Mouse (Mus musculus) neural tube, embryonic 14.5 days (tissue): ENCODE data around the gene Rnf11. TPM values are rescaled to one million over a fixed set of nuclear protein-coding genes. Genes with fewer than 3 reads are reported as not detected.

Experiments
- ATAC-seq: fragments of 200-750 bp; cut with Nextera tagmentation; 2 replicates; pipeline ENCODE4 v1.8.0; 2017; ENCODE audit warnings: low read depth, mild to moderate bottlenecking, moderate TSS enrichment, moderate library complexity
- H3K27ac ChIP-seq: fragments of 300-500 bp; sonication (generic); 2 replicates; pipeline ENCODE4 v1.5.1; 2014; ENCODE audit warnings: low read depth, mild to moderate bottlenecking, control low read depth, low read length, moderate library complexity, mixed read lengths
- H3K27me3 ChIP-seq: fragments of 300-500 bp; sonication (generic); 2 replicates; pipeline ENCODE4 v1.6.1; 2014; ENCODE audit warnings: low read length; ENCODE audit not compliant: control insufficient read depth, insufficient read depth
- H3K36me3 ChIP-seq: fragments of 300-500 bp; sonication (generic); 2 replicates; pipeline ENCODE4 v1.6.1; 2014; ENCODE audit warnings: low read length, mixed read lengths; ENCODE audit not compliant: control insufficient read depth, insufficient read depth
- H3K4me1 ChIP-seq: fragments of 300-500 bp; sonication (generic); 2 replicates; pipeline ENCODE4 v1.6.1; 2014; ENCODE audit warnings: low read length; ENCODE audit not compliant: control insufficient read depth, insufficient read depth
- H3K4me2 ChIP-seq: fragments of 300-500 bp; sonication (generic); 2 replicates; pipeline ENCODE4 v1.6.1; 2014; ENCODE audit warnings: mild to moderate bottlenecking, low read depth, low read length, control low read depth
- H3K4me3 ChIP-seq: fragments of 300-500 bp; sonication (generic); 2 replicates; pipeline ENCODE4 v1.5.1; 2014; ENCODE audit warnings: low read depth, low read length, control low read depth, mixed read lengths
- H3K9ac ChIP-seq: fragments of 300-500 bp; sonication (generic); replicated peaks from 2 replicates; pipeline ENCODE4 v1.6.1; 2014; ENCODE audit warnings: low read depth, mild to moderate bottlenecking, control low read depth, low read length, mixed read lengths
- H3K9me3 ChIP-seq: fragments of 300-500 bp; sonication (generic); 2 replicates; pipeline ENCODE4 v1.6.1; 2016; ENCODE audit warnings: low read length; ENCODE audit not compliant: control insufficient read depth
- WGBS: fragments of 180-500 bp; shearing (Covaris S2); extraction: QIAGEN DNeasy Blood & Tissue Kit; methylation state at CpG from one replicate; pipeline ENCODE4 v1.1.7; 2014; 5-methylcytosine and 5-hydroxymethylcytosine counted together
- polyA plus RNA-seq: library from polyadenylated mRNA; unstranded; fragments of >200 nt; fragmentation: Nextera tagmentation; extraction: Ambion mirVana; gene quantifications from 2 replicates; pipeline ENCODE4 v1.2.1, GENCODE M21; 2014

Rnf11 gene
- polyA plus RNA-seq, 1 experiment from 2014 or later = 95.5 TPM

DNA sequence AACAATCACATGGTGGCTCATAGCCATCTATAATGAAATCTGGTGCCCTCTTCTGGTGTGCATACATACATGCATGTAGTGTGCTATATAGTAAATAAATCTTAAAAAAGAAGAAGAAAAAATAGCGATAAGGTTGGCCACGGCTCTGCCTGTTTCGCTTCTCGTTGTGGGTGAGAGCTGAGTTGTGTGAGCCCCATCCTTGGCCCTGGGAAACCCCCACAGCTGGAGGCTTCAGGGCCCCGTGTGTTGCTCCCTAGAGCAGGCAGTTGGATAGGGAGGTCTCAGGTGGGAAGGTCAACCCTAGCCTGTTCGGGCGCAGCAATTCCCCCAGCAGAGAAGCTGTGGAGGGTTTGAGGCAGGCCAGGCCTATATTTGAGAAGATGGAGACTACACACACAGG is 54.3 kb downstream of the Rnf11 start:
- Histone ChIP-seq H3K4me2 (no peak overlapping the region), H3K9ac (no peak overlapping the region), H3K27me3 (no peaks in the 10 kb centered on the region), H3K4me1 (no peaks in the 10 kb centered on the region), H3K27ac (no peak overlapping the region), H3K9me3 (no peaks in the 10 kb centered on the region), H3K36me3 (no peaks in the 10 kb centered on the region), H3K4me3 (no peak overlapping the region)
- ATAC-seq = no peak
- 95% methylated on average over 7 of the region's 7 CpGs for WGBS

DNA sequence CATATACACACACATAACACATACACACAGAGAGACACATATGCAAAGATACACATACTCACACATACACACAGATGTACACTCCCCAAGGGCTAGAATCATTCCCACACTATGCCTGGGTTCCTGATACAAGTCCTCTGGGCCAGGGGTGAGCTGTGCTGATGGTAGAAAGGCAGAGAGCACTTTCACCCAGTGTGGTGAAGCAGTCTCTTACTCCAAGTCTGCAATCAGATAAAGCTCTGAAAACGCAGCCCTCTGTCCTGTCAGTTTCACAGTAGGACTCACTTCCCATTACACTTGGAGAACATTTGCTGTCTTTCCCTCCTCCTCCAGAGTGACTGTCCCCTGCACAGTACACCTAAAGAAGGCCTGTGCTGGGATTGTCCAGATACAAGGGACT is 57.5 kb downstream of the Rnf11 start:
- no peak overlapping the region for H3K4me2 ChIP-seq
- no peaks in the 10 kb centered on the region for H3K36me3 ChIP-seq
- H3K4me1 ChIP-seq = no peaks in the 10 kb centered on the region
- H3K4me3 ChIP-seq = no peak overlapping the region
- no peaks in the 10 kb centered on the region for H3K9me3 ChIP-seq
- no peak overlapping the region for H3K9ac ChIP-seq
- 53% methylated on average over 1 of the region's 1 CpGs for WGBS
- no peak for ATAC-seq
- H3K27ac ChIP-seq = no peak overlapping the region
- H3K27me3 ChIP-seq = no peaks in the 10 kb centered on the region

DNA sequence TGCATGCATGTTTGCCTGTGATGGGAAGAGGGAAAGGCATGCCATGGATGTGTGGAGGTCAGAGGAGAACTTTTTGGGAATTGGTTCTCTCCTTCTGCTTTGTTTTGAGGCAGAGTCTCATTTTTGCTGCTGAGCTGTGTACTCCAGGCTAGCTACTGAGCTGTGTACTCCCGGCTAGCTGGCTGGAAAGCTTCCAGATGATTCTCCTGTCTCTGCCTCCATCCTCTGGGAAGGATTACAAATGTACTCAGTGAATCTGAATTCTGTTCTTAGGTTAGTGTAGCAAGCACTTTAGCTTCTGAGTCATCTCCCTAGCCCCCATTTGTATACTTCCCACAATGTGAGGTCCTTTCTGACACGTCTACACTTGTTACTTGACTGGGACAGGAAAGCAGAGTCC is 61.1 kb downstream of the Rnf11 start:
- no peak for ATAC-seq
- no peak overlapping the region for H3K4me3 ChIP-seq
- H3K4me2 ChIP-seq = no peak overlapping the region
- no peaks in the 10 kb centered on the region for H3K36me3 ChIP-seq
- H3K9ac ChIP-seq = no peak overlapping the region
- 75% methylated on average over 2 of the region's 2 CpGs for WGBS
- no peaks in the 10 kb centered on the region for H3K9me3 ChIP-seq
- H3K27ac ChIP-seq = no peak overlapping the region
- H3K4me1 ChIP-seq = no peaks in the 10 kb centered on the region
- no peaks in the 10 kb centered on the region for H3K27me3 ChIP-seq

- no peak overlapping the region for H3K4me2 ChIP-seq
- no peak for ATAC-seq
- H3K36me3 ChIP-seq = no peaks in the 10 kb centered on the region
- WGBS = 82% methylated on average over 6 of the region's 6 CpGs
- H3K9ac ChIP-seq = no peak overlapping the region
- no peaks in the 10 kb centered on the region for H3K9me3 ChIP-seq
- H3K27me3 ChIP-seq = no peaks in the 10 kb centered on the region
- H3K4me1 ChIP-seq = no peaks in the 10 kb centered on the region
- H3K4me3 ChIP-seq = no peak overlapping the region
- H3K27ac ChIP-seq = no peak overlapping the region
Observed at GRCm38 (mm10) chr4:109422436-109422835, 62.1 kb downstream of the Rnf11 start.

- 87% methylated on average over 7 of the region's 7 CpGs for WGBS
- Histone ChIP-seq H3K9ac (no peak overlapping the region), H3K27ac (no peak overlapping the region), H3K27me3 (no peaks in the 10 kb centered on the region), H3K9me3 (no peaks in the 10 kb centered on the region), H3K4me1 (no peaks in the 10 kb centered on the region), H3K4me3 (no peak overlapping the region), H3K4me2 (no peak overlapping the region), H3K36me3 (no peaks in the 10 kb centered on the region)
- ATAC-seq = no peak
Observed at GRCm38 (mm10) chr4:109421608-109422007, 62.9 kb downstream of the Rnf11 start.

DNA sequence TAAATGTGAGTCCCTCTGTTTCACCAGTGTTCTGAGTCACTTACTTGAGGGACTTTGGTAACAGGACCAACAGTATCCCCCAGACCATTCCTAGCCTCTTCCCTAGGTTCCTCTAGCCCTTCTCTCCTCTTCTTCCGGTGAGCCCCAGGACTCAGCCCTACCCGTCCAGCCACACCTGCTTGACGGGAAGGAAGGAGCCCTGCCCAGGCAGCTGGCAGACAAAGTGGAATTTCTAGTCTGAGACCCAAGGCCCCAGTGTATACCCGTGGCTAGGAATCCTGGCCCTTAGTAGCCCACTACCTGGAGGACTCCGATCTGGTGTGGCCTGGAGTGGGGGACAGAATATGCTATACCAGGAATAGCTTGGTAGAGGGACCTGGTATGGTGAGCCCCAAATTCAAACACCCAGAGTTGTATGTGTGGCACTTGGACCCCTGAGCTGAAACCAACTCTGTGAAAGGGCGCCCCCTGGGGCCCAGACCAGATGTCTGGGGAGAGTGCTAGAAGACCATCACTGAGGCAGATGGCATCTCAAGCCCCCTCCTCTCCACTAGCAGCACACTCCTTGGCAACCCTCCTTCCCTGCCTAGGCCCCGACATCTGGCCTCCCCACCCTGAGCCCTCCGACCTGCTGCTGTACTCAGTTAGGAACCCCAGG is 64.3 kb downstream of the Rnf11 start:
- no peaks in the 10 kb centered on the region for H3K27me3 ChIP-seq
- no peak overlapping the region for H3K4me3 ChIP-seq
- no peaks in the 10 kb centered on the region for H3K36me3 ChIP-seq
- no peak overlapping the region for H3K9ac ChIP-seq
- no peak for ATAC-seq
- no peak overlapping the region for H3K27ac ChIP-seq
- H3K4me2 ChIP-seq = no peak overlapping the region
- 77% methylated on average over 8 of the region's 8 CpGs for WGBS
- H3K9me3 ChIP-seq = no peaks in the 10 kb centered on the region
- H3K4me1 ChIP-seq = no peaks in the 10 kb centered on the region

DNA sequence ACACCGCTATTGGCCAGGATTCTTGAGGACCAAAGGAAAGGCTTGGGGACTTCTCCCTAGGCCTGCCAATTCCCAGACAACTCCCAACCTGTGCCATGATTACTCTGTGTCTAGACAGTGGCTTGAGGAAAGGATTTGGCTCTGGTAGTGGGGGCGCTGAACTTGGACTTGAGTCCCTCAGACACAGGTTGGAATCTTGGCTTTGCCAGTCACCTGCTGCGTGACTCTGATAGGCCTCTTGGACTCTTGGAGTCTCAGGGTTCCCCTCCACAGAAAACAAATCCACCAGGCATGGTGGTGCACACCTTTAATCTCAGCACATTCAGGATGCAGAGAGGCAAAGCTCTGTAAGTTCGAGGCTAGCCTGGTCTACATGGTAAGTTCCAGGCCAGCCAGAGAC is 65.0 kb downstream of the Rnf11 start:
- no peak overlapping the region for H3K4me2 ChIP-seq
- 87% methylated on average over 4 of the region's 4 CpGs for WGBS
- H3K4me3 ChIP-seq = no peak overlapping the region
- H3K27ac ChIP-seq = no peak overlapping the region
- no peaks in the 10 kb centered on the region for H3K4me1 ChIP-seq
- ATAC-seq = no peak
- H3K9me3 ChIP-seq = no peaks in the 10 kb centered on the region
- no peaks in the 10 kb centered on the region for H3K36me3 ChIP-seq
- no peak overlapping the region for H3K9ac ChIP-seq
- no peaks in the 10 kb centered on the region for H3K27me3 ChIP-seq

- Histone ChIP-seq H3K4me2 (no peak overlapping the region), H3K9me3 (no peaks in the 10 kb centered on the region), H3K9ac (no peak overlapping the region), H3K4me3 (no peak overlapping the region), H3K36me3 (no peaks in the 10 kb centered on the region), H3K27me3 (no peaks in the 10 kb centered on the region), H3K27ac (no peak overlapping the region), H3K4me1 (no peaks in the 10 kb centered on the region)
- 18% methylated on average over 3 of the region's 3 CpGs for WGBS
- ATAC-seq = no peak
Observed at GRCm38 (mm10) chr4:109419017-109419416, 65.5 kb downstream of the Rnf11 start.

- no peak overlapping the region for H3K4me3 ChIP-seq
- H3K27me3 ChIP-seq = no peaks in the 10 kb centered on the region
- 91% methylated on average over 1 of the region's 1 CpGs for WGBS
- no peak for ATAC-seq
- no peak overlapping the region for H3K4me2 ChIP-seq
- no peaks in the 10 kb centered on the region for H3K4me1 ChIP-seq
- no peaks in the 10 kb centered on the region for H3K9me3 ChIP-seq
- no peak overlapping the region for H3K9ac ChIP-seq
- H3K36me3 ChIP-seq = no peaks in the 10 kb centered on the region
- H3K27ac ChIP-seq = no peak overlapping the region
Observed at GRCm38 (mm10) chr4:109417998-109418397, 66.5 kb downstream of the Rnf11 start.
